Mouse (Mus musculus) R1 (cell line): Measurements from ENCODE around the gene Gfra1.
A peak's percentile ranks its signal among the peaks of the same experiment; 100 is the strongest.

Experiments used
- DNase-seq: peaks from one replicate; pipeline ENCODE4 v3.0.0-alpha.2; 2018; ENCODE audit warnings: low read depth, low spot score

The Gfra1 gene

DNA sequence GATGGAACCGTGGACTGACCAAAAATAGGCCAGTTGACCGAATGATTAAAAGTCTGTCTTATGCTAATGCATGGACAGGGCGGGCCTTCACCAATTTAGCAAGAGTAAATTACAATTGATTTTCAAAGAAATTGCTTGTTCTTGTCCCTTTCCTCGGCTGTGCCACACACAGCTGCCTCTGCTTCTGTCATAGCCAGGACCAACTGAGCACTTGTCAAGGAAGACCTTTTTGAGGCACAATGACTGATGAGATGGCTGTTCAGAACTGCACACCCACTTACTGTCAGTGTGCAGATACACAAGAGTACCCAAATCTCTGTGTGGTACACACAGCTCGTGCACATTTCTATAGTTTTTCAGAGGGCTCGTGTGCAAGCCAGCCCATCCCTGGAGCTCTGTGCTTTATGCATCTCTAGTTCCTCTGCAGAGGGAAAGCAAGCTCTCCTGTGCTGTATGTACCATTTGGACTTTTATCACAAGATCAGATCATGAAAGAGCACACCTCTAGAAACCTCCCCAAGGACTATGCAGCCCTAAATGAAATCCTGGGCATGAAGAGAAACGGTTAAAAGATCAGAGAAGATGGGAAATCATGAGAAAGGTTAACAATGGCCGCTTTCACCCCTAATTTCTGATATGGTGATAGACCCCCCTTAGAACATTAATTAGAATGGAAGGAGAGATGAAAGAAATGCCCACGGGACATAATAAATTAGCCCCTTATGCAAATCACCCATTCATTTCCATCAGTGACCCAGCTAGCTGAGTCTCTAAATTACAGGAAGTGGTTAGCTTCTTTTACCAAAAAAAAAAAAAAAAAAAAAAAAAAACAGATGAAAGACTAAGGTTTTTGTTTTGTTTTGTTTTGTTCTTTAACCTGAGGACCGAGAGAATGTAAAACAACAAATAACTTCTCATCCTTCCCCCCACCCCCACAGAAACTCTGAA, 12.7 kb downstream of the Gfra1 start:
- no peak for DNase-seq

DNA sequence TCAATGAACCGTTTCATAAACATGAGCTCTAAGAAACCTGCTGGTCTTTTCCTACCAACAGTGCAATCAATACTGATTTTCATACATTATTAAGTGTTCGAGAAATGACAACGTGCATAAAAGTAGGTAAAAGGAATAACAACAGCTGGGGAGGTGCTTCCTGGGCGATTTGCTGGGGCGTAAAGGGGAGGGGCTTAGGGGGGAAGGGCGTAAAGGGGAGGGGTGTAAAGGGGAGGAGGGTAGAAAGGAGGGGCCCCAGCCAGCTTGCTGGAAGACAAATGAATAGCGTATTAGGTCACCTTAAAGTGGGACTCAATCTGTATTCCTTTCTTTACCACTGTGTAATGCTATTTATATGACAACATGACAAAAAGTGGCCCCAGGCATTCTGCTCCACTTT, 13.9 kb downstream of the Gfra1 start:
- DNase-seq: peak; percentile 53

- DNase-seq: no peak
These were observed 14.5 kb downstream of the Gfra1 start for GRCm38 (mm10) chr19:58441246-58441645.

GRCm38 (mm10) chr19:58438762-58439161, 16.9 kb downstream of the Gfra1 start:
- no peak for DNase-seq

- peak; percentile 66 for DNase-seq
These were observed 18.2 kb downstream of the Gfra1 start for GRCm38 (mm10) chr19:58437441-58438071.

GRCm38 (mm10) chr19:58436874-58437273, 18.8 kb downstream of the Gfra1 start:
- DNase-seq: no peak

- DNase-seq: no peak
These were observed 19.8 kb downstream of the Gfra1 start for GRCm38 (mm10) chr19:58435877-58436276.

DNA sequence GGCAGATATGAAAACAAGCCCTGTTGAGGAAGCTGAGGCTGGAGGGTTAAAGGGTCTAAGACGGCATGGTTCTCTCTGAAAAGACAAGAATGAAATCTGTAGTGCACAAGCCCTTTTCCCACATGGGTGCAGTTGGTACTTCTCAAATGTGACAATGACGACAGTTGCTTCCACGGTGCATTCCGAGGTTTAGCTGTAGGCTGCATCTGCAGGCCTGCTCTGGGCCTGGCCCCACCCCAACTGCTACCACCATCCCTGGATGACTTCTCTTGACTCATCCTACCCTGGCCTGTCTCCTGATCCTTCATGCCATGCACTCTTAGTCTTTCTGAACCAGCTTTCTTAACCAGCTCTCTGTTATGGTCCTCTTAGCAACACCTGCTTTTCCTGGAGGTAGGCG, 22.9 kb downstream of the Gfra1 start:
- DNase-seq: no peak

DNA sequence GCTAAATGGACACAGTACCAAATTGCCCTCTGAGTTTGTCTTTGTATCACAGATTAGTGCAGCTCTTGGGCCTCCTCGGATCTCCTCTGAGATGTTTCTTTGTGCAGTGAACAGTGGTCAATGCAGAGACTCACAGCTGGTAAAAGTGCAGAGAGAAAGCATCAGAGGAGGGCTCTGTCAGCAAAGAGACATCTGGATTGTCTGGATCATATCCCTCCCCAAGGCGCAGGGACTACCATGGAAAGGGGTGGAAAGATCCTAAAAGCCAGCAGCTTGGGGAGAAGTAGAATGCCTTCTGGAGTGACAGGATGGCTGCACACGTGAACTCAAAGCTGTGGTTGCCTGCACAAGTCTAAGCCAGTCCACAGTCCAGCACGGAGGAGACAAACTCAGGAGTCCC, 27.2 kb downstream of the Gfra1 start:
- no peak for DNase-seq

- no peak for DNase-seq
These were observed 28.4 kb downstream of the Gfra1 start for GRCm38 (mm10) chr19:58427348-58427747.

DNA sequence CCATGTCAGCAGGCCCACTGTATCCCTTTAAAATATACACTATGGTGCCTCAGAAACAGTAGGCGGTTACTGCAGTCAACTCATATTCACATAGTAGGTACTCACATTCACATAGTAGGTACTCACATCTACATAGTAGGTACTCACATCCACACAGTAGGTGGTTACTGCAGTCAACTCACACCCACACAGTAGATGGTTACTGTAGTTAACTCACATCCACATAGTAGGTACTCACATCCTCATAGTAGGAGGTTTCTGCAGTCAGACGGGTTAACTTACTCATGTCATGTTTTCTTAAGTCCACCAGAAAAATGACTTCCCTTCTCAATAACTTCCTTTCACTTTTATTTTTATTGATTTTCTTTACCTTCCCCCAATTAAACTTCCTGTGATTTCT, 30.8 kb downstream of the Gfra1 start:
- DNase-seq: no peak

GRCm38 (mm10) chr19:58424179-58424578, 31.5 kb downstream of the Gfra1 start:
- DNase-seq: no peak

DNA sequence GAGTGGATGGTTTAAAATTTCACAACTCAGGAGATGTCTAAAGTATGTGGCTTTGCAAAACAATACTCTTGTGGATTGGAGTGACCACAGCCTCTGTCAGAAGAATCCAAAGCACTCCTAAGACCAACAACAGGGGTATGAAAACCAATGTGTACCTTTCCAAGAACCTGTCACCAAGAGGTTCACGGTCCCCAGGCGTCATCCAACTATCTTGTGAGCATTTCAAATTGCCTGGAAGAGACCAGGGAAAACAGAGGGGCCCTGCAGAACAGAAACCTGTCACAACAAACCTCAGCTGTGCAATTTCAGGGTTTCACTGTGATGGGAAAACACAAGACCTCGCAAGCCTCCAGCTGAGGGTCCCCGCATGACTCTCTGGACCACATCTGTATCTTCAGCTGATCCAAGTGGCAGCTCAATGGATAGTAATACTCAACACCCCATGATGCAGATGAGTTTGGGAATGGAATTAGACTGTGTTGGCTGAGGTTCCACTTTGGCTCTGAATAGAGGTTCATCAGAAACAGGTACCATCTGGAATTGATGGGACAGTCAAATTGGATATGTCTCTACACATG, 32.7 kb downstream of the Gfra1 start:
- DNase-seq: no peak

DNA sequence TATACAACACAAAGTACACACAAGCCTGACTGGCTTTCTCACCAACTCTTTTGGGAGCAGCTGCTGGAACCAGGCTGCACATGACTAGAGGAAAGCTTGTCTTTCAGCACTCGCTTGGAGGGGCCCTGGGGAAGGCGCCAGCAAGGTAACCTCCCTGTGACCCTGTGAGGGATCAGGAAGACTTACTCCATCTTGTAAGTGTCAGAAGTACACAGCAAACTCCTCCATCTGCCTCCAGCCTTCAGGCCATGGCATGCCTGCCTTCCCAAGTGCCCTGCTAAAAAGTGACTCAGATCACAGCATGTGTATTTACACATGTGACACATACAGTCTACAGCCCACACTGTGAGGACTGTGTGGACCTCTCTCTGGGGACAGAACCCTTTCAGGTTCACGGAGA, 36.0 kb downstream of the Gfra1 start:
- DNase-seq: no peak

GRCm38 (mm10) chr19:58419278-58419677, 36.4 kb downstream of the Gfra1 start:
- DNase-seq: no peak

DNA sequence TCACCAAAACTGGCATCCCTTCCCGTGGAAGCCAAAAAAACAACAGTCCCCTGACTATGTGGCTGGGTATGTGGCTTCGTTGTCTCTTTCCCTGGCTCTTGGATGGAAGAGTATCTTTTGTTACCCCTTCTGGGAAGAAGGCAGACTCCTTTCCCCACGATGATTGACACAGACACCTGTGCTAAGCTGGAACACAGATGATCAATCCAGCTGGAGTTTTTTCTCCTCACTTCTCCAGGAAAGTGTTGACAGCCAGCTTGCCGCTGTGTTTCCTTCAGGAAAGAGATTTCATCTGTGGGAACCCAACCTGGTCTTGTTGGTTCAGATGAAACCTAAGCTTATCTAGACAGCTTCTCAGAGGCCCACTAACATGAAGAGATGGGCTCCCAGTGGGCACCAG, 40.5 kb downstream of the Gfra1 start:
- no peak for DNase-seq

DNA sequence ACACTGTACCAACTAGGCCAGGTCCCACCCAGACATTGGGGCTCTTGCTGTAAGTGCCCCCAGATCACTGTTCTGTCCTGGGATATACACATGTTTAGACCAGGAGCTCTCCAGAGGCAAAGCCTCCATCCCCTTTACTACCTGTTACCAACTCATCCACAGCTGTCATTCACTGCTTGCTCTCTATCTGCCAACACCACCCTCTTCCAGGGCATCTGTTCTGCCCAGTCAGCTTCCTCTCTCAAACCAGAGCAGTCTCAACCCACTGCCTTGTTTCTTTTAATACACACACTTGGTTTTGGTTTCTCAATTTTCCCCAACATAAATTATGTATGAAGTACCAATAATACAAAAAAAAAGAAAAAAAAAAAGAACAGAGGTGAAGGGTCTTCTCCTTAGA, 41.0 kb downstream of the Gfra1 start:
- no peak for DNase-seq

DNA sequence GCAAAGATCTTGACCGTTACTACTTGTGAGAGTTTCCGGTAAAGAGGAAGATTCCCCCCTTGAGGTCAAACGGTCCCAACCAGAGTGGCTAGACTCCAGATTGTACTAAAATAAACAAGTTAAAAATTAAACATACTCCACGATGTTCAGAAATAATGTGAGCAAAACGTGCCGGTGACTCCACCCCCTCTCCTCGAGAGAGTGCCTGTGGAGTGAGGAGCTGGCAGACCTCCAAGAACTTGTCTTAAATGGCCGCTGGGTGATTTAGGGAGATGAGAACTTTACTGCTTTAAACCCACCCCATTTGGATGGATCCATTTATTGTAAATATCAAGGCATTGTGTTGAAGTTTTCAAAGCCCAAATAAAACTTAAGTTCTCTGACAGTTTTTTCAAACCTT, 42.4 kb downstream of the Gfra1 start:
- peak; percentile 29 for DNase-seq

GRCm38 (mm10) chr19:58412811-58413210, 42.9 kb downstream of the Gfra1 start:
- DNase-seq: no peak

GRCm38 (mm10) chr19:58406726-58407125, 49.0 kb downstream of the Gfra1 start:
- peak; percentile 18 for DNase-seq

- DNase-seq: no peak
These were observed 55.5 kb downstream of the Gfra1 start for GRCm38 (mm10) chr19:58400224-58400623.

GRCm38 (mm10) chr19:58399166-58399565, 56.5 kb downstream of the Gfra1 start:
- DNase-seq: no peak

- DNase-seq: no peak
These were observed 59.1 kb downstream of the Gfra1 start for GRCm38 (mm10) chr19:58396604-58396984.
